Mouse (Mus musculus): ENCODE results near the gene Dcun1d1. TPM values are rescaled to one million over a fixed set of nuclear protein-coding genes. Genes with fewer than 3 reads are reported as not detected.

Gene Dcun1d1
- polyA plus RNA-seq, 1 experiment from 2014 or later: 102 TPM

DNA sequence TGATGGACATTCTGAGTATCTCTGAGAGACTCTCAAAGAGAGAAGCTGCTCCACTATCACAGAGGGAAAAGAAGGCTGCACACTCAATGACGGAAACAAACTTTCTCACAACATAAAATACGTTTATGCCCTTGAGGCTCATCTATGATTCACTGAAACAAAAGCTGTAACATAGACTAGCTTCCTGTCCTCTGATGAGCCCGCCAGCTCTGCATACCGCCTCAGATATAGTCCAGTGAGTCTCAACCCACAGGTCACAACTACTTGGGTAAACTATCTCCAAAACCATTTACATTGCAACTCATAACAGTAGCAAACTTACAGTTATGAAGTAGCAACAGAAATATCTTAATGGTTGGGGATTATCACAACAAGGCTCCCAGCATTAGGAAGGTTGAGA is 14.7 kb downstream of the Dcun1d1 start:
- ATAC-seq (ENCODE audit: insufficient read depth) (no peak), DNase-seq (no peak)
- Histone ChIP-seq H3K4me2 (no peak overlapping the region), H3K27ac (ENCODE audit: low read depth) (no peak overlapping the region), H3K36me3 (ENCODE audit: insufficient read depth) (peaks cover 10% of the 10 kb centered on the region), H3K9ac (no peak overlapping the region), H3K9me3 (ENCODE audit: low read depth, low read length) (no peaks in the 10 kb centered on the region), H3K27me3 (ENCODE audit: insufficient read depth, low read length) (no peaks in the 10 kb centered on the region), H3K4me1 (ENCODE audit: insufficient read depth) (no peaks in the 10 kb centered on the region), H3K4me3 (ENCODE audit: low read depth, low read length) (no peak overlapping the region)
- no peak for TF ChIP-seq CTCF (IDR thresholded peaks at IDR 0.05; ENCODE audit: low read depth)
- WGBS: 57% methylated on average over 4 of the region's 4 CpGs

DNA sequence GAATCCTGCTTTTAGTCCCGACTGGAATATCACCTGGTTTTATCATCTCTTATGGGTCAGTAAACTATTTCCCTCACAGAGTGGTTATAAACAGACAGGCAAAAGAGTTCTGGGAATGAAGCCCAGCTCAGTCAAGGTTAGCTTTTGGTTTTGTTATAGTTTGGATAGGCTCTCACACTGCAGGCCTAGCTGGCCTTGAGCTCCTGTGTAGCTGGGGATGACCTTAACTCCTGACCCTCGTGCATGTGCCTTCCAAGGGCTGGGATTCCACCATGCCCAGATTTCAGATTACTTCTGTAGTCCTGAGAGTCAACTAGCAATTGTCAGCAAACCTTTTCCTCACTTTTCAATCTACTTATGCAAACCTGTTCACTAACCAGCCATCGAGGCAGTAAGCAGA is 19.0 kb downstream of the Dcun1d1 start:
- H3K36me3 ChIP-seq (ENCODE audit: insufficient read depth): peaks cover 27% of the 10 kb centered on the region
- no peak overlapping the region for H3K4me3 ChIP-seq (ENCODE audit: low read depth, low read length)
- H3K4me1 ChIP-seq (ENCODE audit: insufficient read depth): no peaks in the 10 kb centered on the region
- no peak for DNase-seq
- WGBS: 76% methylated on average over 3 of the region's 3 CpGs
- no peak overlapping the region for H3K4me2 ChIP-seq
- H3K27ac ChIP-seq (ENCODE audit: low read depth): no peak overlapping the region
- no peak overlapping the region for H3K9ac ChIP-seq
- TF ChIP-seq CTCF (IDR thresholded peaks at IDR 0.05; ENCODE audit: low read depth): no peak
- H3K9me3 ChIP-seq (ENCODE audit: low read depth, low read length): no peaks in the 10 kb centered on the region
- ATAC-seq (ENCODE audit: insufficient read depth): no peak
- no peaks in the 10 kb centered on the region for H3K27me3 ChIP-seq (ENCODE audit: insufficient read depth, low read length)

GRCm38 (mm10) chr3:35908982-35909680 is 28.1 kb downstream of the Dcun1d1 start:
- Histone ChIP-seq H3K27me3 (ENCODE audit: insufficient read depth, low read length) (no peaks in the 10 kb centered on the region), H3K9me3 (ENCODE audit: low read depth, low read length) (no peaks in the 10 kb centered on the region; the same call in 1 of the 2 replicates), H3K36me3 (ENCODE audit: insufficient read depth) (peaks cover 15% of the 10 kb centered on the region), H3K4me1 (ENCODE audit: insufficient read depth) (no peaks in the 10 kb centered on the region), H3K9ac (no peak overlapping the region), H3K27ac (ENCODE audit: low read depth) (no peak overlapping the region), H3K4me2 (no peak overlapping the region), H3K4me3 (ENCODE audit: low read depth, low read length) (no peak overlapping the region)
- ATAC-seq (ENCODE audit: insufficient read depth) (no peak), DNase-seq (no peak)
- WGBS: 83% methylated on average over 7 of the region's 7 CpGs
- no peak for TF ChIP-seq CTCF (IDR thresholded peaks at IDR 0.05; ENCODE audit: low read depth)

GRCm38 (mm10) chr3:35900555-35901204 is 36.6 kb downstream of the Dcun1d1 start:
- Histone ChIP-seq H3K4me3 (ENCODE audit: low read depth, low read length) (no peak overlapping the region), H3K9me3 (ENCODE audit: low read depth, low read length) (no peaks in the 10 kb centered on the region), H3K9ac (no peak overlapping the region), H3K4me1 (ENCODE audit: insufficient read depth) (no peaks in the 10 kb centered on the region), H3K4me2 (no peak overlapping the region), H3K27me3 (ENCODE audit: insufficient read depth, low read length) (no peaks in the 10 kb centered on the region), H3K36me3 (ENCODE audit: insufficient read depth) (peaks cover 44% of the 10 kb centered on the region), H3K27ac (ENCODE audit: low read depth) (no peak overlapping the region)
- no peak for TF ChIP-seq CTCF (IDR thresholded peaks at IDR 0.05; ENCODE audit: low read depth)
- ATAC-seq (ENCODE audit: insufficient read depth) (no peak), DNase-seq (no peak)
- WGBS: 89% methylated on average over 5 of the region's 5 CpGs

- 94% methylated on average over 3 of the region's 3 CpGs for WGBS
- Histone ChIP-seq H3K9me3 (ENCODE audit: low read depth, low read length) (no peaks in the 10 kb centered on the region), H3K27ac (ENCODE audit: low read depth) (no peak overlapping the region)
Measured at GRCm38 (mm10) chr3:35899109-35899508, 38.1 kb downstream of the Dcun1d1 start.

DNA sequence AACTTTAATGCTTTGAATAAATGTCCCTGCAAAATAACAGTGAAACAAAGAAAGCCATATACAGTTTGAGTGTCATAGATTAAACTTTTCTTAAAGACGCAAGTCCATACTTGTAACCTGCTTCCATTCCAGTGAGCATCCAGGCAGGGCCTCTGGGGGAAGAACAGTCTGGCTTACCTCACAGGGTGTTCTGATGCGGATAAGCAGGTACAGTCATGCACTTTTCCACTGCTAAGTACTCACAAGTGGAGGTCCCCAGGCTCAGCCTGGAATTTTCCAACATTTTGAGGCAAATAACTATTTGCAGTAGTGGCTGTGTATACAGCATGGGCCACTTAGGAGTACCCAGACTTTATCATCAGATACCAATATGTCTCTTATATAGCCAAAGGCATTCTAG is 39.3 kb downstream of the Dcun1d1 start:
- Histone ChIP-seq H3K27ac (ENCODE audit: low read depth) (no peak overlapping the region), H3K4me2 (no peak overlapping the region), H3K36me3 (ENCODE audit: insufficient read depth) (peaks cover 36% of the 10 kb centered on the region), H3K4me1 (ENCODE audit: insufficient read depth) (no peaks in the 10 kb centered on the region), H3K27me3 (ENCODE audit: insufficient read depth, low read length) (no peaks in the 10 kb centered on the region), H3K9me3 (ENCODE audit: low read depth, low read length) (no peaks in the 10 kb centered on the region), H3K4me3 (ENCODE audit: low read depth, low read length) (no peak overlapping the region), H3K9ac (no peak overlapping the region)
- no peak for ATAC-seq (ENCODE audit: insufficient read depth)
- 96% methylated on average over 2 of the region's 2 CpGs for WGBS
- no peak for DNase-seq
- no peak for TF ChIP-seq CTCF (IDR thresholded peaks at IDR 0.05; ENCODE audit: low read depth)

More at GRCm38 (mm10) chr3:35899109-35899508, 38.1 kb downstream of the Dcun1d1 start:
- no peak overlapping the region for H3K4me2 ChIP-seq
- TF ChIP-seq CTCF (IDR thresholded peaks at IDR 0.05; ENCODE audit: low read depth): no peak
- no peaks in the 10 kb centered on the region for H3K4me1 ChIP-seq (ENCODE audit: insufficient read depth)
- ATAC-seq (ENCODE audit: insufficient read depth) (no peak), DNase-seq (no peak)
- peaks cover 40% of the 10 kb centered on the region for H3K36me3 ChIP-seq (ENCODE audit: insufficient read depth)
- H3K9ac ChIP-seq: no peak overlapping the region
- no peaks in the 10 kb centered on the region for H3K27me3 ChIP-seq (ENCODE audit: insufficient read depth, low read length)
- H3K4me3 ChIP-seq (ENCODE audit: low read depth, low read length): no peak overlapping the region

GRCm38 (mm10) chr3:35893156-35893555 is 44.1 kb downstream of the Dcun1d1 start:
- Histone ChIP-seq H3K27ac (ENCODE audit: low read depth) (no peak overlapping the region), H3K9me3 (ENCODE audit: low read depth, low read length) (no peaks in the 10 kb centered on the region), H3K4me1 (ENCODE audit: insufficient read depth) (no peaks in the 10 kb centered on the region), H3K27me3 (ENCODE audit: insufficient read depth, low read length) (no peaks in the 10 kb centered on the region), H3K4me3 (ENCODE audit: low read depth, low read length) (no peak overlapping the region), H3K4me2 (no peak overlapping the region), H3K9ac (no peak overlapping the region), H3K36me3 (ENCODE audit: insufficient read depth) (peaks cover 25% of the 10 kb centered on the region; the same call in 1 of the 2 replicates)
- DNase-seq (no peak), ATAC-seq (ENCODE audit: insufficient read depth) (no peak)
- WGBS: 76% methylated on average over 5 of the region's 5 CpGs
- no peak for TF ChIP-seq CTCF (IDR thresholded peaks at IDR 0.05; ENCODE audit: low read depth)

All from lung, embryonic 14.5 days (tissue).